Mouse (Mus musculus): ENCODE results near the gene Cep135.

Cep135 gene

GRCm38 (mm10) chr5:76588551-76589283 is at the start of gene Cep135:
Cep135 (plus strand) TSS chr5:76588698.
- DNase-seq (ENCODE audit: low spot score): peak; percentile 83

- DNase-seq (ENCODE audit: low spot score): peak; percentile 9
These were observed 48.3 kb upstream of the Cep135 start for GRCm38 (mm10) chr5:76540181-76540580.

GRCm38 (mm10) chr5:76540842-76541241 is 47.7 kb upstream of the Cep135 start:
- DNase-seq (ENCODE audit: low spot score): no peak

GRCm38 (mm10) chr5:76543200-76543599 is 45.3 kb upstream of the Cep135 start:
- DNase-seq (ENCODE audit: low spot score): no peak

GRCm38 (mm10) chr5:76550426-76550825 is 38.1 kb upstream of the Cep135 start:
- DNase-seq (ENCODE audit: low spot score): no peak

GRCm38 (mm10) chr5:76565321-76565720 is 23.2 kb upstream of the Cep135 start:
- peak; percentile 69 for DNase-seq (ENCODE audit: low spot score)

GRCm38 (mm10) chr5:76574251-76574650 is 14.2 kb upstream of the Cep135 start:
- DNase-seq (ENCODE audit: low spot score): no peak

GRCm38 (mm10) chr5:76577026-76577425 is 11.5 kb upstream of the Cep135 start:
- no peak for DNase-seq (ENCODE audit: low spot score)

GRCm38 (mm10) chr5:76585378-76585777 is 3.1 kb upstream of the Cep135 start:
- DNase-seq (ENCODE audit: low spot score): no peak

GRCm38 (mm10) chr5:76589311-76589710 is 813 bp downstream of the Cep135 start:
- no peak for DNase-seq (ENCODE audit: low spot score)

- no peak for DNase-seq (ENCODE audit: low spot score)
These were observed 1.5 kb downstream of the Cep135 start for GRCm38 (mm10) chr5:76590009-76590408.

- no peak for DNase-seq (ENCODE audit: low spot score)
These were observed 3.4 kb downstream of the Cep135 start for GRCm38 (mm10) chr5:76591885-76592284.

GRCm38 (mm10) chr5:76609702-76610370 is 21.3 kb downstream of the Cep135 start:
- no peak for DNase-seq (ENCODE audit: low spot score)

- DNase-seq (ENCODE audit: low spot score): no peak
These were observed 24.5 kb downstream of the Cep135 start for GRCm38 (mm10) chr5:76612867-76613499.

GRCm38 (mm10) chr5:76615276-76615675 is 26.8 kb downstream of the Cep135 start:
- peak; percentile 11 for DNase-seq (ENCODE audit: low spot score)

- DNase-seq (ENCODE audit: low spot score): no peak
These were observed 27.8 kb downstream of the Cep135 start for GRCm38 (mm10) chr5:76616196-76616747.

GRCm38 (mm10) chr5:76618750-76619149 is 30.3 kb downstream of the Cep135 start:
- DNase-seq (ENCODE audit: low spot score): peak; percentile 23

- DNase-seq (ENCODE audit: low spot score): no peak
These were observed 35.3 kb downstream of the Cep135 start for GRCm38 (mm10) chr5:76623759-76624158.

GRCm38 (mm10) chr5:76627770-76628169 is 39.3 kb downstream of the Cep135 start:
- no peak for DNase-seq (ENCODE audit: low spot score)

- DNase-seq (ENCODE audit: low spot score): no peak
These were observed 45.5 kb downstream of the Cep135 start for GRCm38 (mm10) chr5:76634012-76634411.

GRCm38 (mm10) chr5:76635592-76635991 is 47.1 kb downstream of the Cep135 start:
- no peak for DNase-seq (ENCODE audit: low spot score)

- no peak for DNase-seq (ENCODE audit: low spot score)
These were observed 53.6 kb downstream of the Cep135 start for GRCm38 (mm10) chr5:76642076-76642475.

- no peak for DNase-seq (ENCODE audit: low spot score)
These were observed 55.7 kb downstream of the Cep135 start for GRCm38 (mm10) chr5:76644234-76644633.

Data from layer of hippocampus, adult 11-12 months (tissue).